9 mouse cellular contexts compared by ENCODE assay signal in the genomic region with DNA sequence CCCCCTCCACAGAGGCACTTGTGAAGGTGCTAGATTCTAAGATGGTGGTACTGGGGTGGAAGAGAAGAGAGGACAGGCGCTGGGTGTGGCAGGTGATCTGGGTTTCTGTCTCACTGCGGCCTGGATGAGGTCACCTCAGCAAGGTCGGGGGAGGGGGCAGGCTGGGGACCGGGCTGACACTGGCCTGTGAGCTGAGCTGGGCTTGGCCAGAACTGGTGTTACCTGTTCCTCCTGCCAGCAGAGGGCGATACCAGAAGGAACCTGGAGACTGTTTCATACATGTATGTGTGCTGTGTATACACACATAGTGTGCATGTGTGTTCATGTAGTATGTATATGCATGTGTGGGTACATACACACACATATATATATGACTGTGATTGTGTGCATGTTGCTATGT. TPM values are rescaled to one million over a fixed set of nuclear protein-coding genes. Genes with fewer than 3 reads are reported as not detected.
DNase-seq lines count a peak whose midpoint lies in the region; ATAC-seq lines count a peak whose summit lies in the region.
"Had no signal": no experiment of that assay in that cellular context is flagged by ENCODE, and none has a peak within 500 bp of the region (broad histone marks: within the 10 kb centered on the region; RNA-seq: fewer than 3 reads in every experiment).

No protein-coding gene starts in this region.

- H3K9me3 ChIP-seq in liver, embryonic 11.5 days (ENCODE audit: control insufficient read depth, low read length), result peaks cover 4% of the 10 kb centered on the region; the same call in 1 of the 2 replicates
- H3K9me3 ChIP-seq in neural tube, embryonic 11.5 days (ENCODE audit: control insufficient read depth, low read length), result 0 out of 2 replicates have a peak, but pooled peaks cover 1% of the 10 kb centered on the region
- H3K9me3 ChIP-seq: heart, embryonic 15.5 days had no signal

- H3K4me3 ChIP-seq in liver, embryonic 11.5 days (ENCODE audit: low read depth, low read length), result no peak overlapping the region
- no peak overlapping the region for H3K4me3 ChIP-seq in neural tube, embryonic 11.5 days (ENCODE audit: low read depth, low read length)
- H3K4me3 ChIP-seq: heart, embryonic 15.5 days had no signal

- 0 out of 2 replicates have a peak, but pooled peaks have one; percentile 61 for ATAC-seq in erythroblast, adult 5-6 weeks (replicated peaks; ENCODE audit: low FRiP score, poor library complexity, severe bottlenecking)
- peak; percentile 49; the same call in 1 of the 2 replicates for ATAC-seq in liver, embryonic 11.5 days (replicated peaks; ENCODE audit: low FRiP score)
- ATAC-seq in neural tube, embryonic 11.5 days (ENCODE audit: insufficient read depth, low FRiP score, low TSS enrichment), result peak; percentile 20; the same call in 1 of the 2 replicates

- no peak overlapping the region for H3K27ac ChIP-seq in liver, embryonic 11.5 days (ENCODE audit: low read depth, low read length)
- H3K27ac ChIP-seq in neural tube, embryonic 11.5 days (ENCODE audit: low read depth, low read length), result no peak overlapping the region
- H3K27ac ChIP-seq: heart, embryonic 15.5 days had no signal

- no peak overlapping the region for H3K9ac ChIP-seq in liver, embryonic 11.5 days (ENCODE audit: low read depth, low read length)
- no peak overlapping the region for H3K9ac ChIP-seq in neural tube, embryonic 11.5 days (ENCODE audit: low read length)
- H3K9ac ChIP-seq: heart, embryonic 15.5 days had no signal

- H3K4me2 ChIP-seq in liver, embryonic 11.5 days, result no peak overlapping the region
- H3K4me2 ChIP-seq in neural tube, embryonic 11.5 days (ENCODE audit: low read depth), result no peak overlapping the region
- H3K4me2 ChIP-seq: heart, embryonic 15.5 days had no signal

- 27% methylated on average over 5 of the region's 5 CpGs for WGBS in liver, embryonic 11.5 days
- WGBS in neural tube, embryonic 11.5 days, result 35% methylated on average over 5 of the region's 5 CpGs

- peak; percentile 64 to 79 for DNase-seq in adrenal gland, adult (ENCODE audit: inconsistent age in 2 of 2, low spot score in 1 of 2)
- no peak for DNase-seq in adrenal gland, postnatal 4 days (ENCODE audit: low spot score in 2 of 2)
- DNase-seq in right cerebral cortex, postnatal 10 days (ENCODE audit: low spot score in 2 of 2), result peak; percentile 43 to 50
- no peak for DNase-seq in right cerebral cortex, adult 18-20 months
- no peak for DNase-seq in liver, embryonic 11.5 days (ENCODE audit: low spot score)
- peak; percentile 47 for DNase-seq in neural tube, embryonic 11.5 days (ENCODE audit: low spot score)
- DNase-seq in ovary, postnatal 10 days (ENCODE audit: low spot score), result no peak

- no peaks in the 10 kb centered on the region for H3K4me1 ChIP-seq in liver, embryonic 11.5 days (replicated peaks; ENCODE audit: control insufficient read depth, insufficient read depth, low read length)
- no peaks in the 10 kb centered on the region; the same call in 1 of the 2 replicates for H3K4me1 ChIP-seq in neural tube, embryonic 11.5 days (ENCODE audit: control insufficient read depth, insufficient read depth, low read length)

- no peaks in the 10 kb centered on the region for H3K27me3 ChIP-seq in liver, embryonic 11.5 days (replicated peaks; ENCODE audit: control insufficient read depth, insufficient read depth, low read length)
- H3K27me3 ChIP-seq in neural tube, embryonic 11.5 days (ENCODE audit: control insufficient read depth, insufficient read depth, low read length), result no peaks in the 10 kb centered on the region
- H3K27me3 ChIP-seq: heart, embryonic 15.5 days had no signal

- H3K36me3 ChIP-seq in liver, embryonic 11.5 days (ENCODE audit: control insufficient read depth, insufficient read depth, low read length), result no peaks in the 10 kb centered on the region
- no peaks in the 10 kb centered on the region for H3K36me3 ChIP-seq in neural tube, embryonic 11.5 days (ENCODE audit: control insufficient read depth, insufficient read depth, low read length)
- H3K36me3 ChIP-seq: heart, embryonic 15.5 days had no signal

RNA-seq across cellular contexts. Expression of a gene that starts 23.2 kb away (rescaled TPM):
- total RNA-seq in adrenal gland, postnatal 4 days (2021), result 100 to 1,000 TPM; 158 to 171 TPM
- total RNA-seq in erythroblast, adult 5-6 weeks (2015; ENCODE audit: low replicate concordance), result 29.0 and 33.4 TPM in 2 replicates
- 31.9 and 35.1 TPM in 2 replicates for total RNA-seq in erythroblast, adult 5-6 weeks (2017; ENCODE audit: low replicate concordance)
- polyA plus RNA-seq in liver, embryonic 11.5 days (2014; fragmentation: Nextera tagmentation; extraction: Ambion mirVana), result 111 and 117 TPM in 2 replicates
- polyA plus RNA-seq in neural tube, embryonic 11.5 days (2014; fragmentation: Nextera tagmentation; extraction: Ambion mirVana), result 173 and 183 TPM in 2 replicates

Comparison
In these comparisons a context has a peak if more than half of its experiments do, and no peak if none do; other contexts are left out.
1. DNase-seq: peak in adrenal gland, adult (2 of 2), right cerebral cortex, postnatal 10 days (2 of 2) and neural tube, embryonic 11.5 days (single experiment); none in adrenal gland, postnatal 4 days (0 of 2), right cerebral cortex, adult 18-20 months (single experiment), liver, embryonic 11.5 days (single experiment) and ovary, postnatal 10 days (single experiment).
2. RNA of a gene that starts 23.2 kb away (total RNA-seq): 158 to 171 TPM in adrenal gland, postnatal 4 days; 29.0 to 35.1 TPM in erythroblast, adult 5-6 weeks; every median in the first group is over 4 times any median in the second.
3. Peak in every context shown above with its lines, with median percentiles within 50 percentile points of each other: ATAC-seq.